Mouse (Mus musculus) forebrain, postnatal 0 days (tissue): Measurements from ENCODE around the gene Snn. TPM values are rescaled to one million over a fixed set of nuclear protein-coding genes. Genes with fewer than 3 reads are reported as not detected.

Experiments used
- ATAC-seq: fragments of 200-750 bp; cut with Nextera tagmentation; 2 replicates; pipeline ENCODE4 v1.8.0; 2017; ENCODE audit warnings: mild to moderate bottlenecking, moderate library complexity
- DNase-seq: peaks from one replicate; pipeline ENCODE4 v3.0.0-alpha.2; 2015
- H3K27ac ChIP-seq: fragments of 300-500 bp; sonication (generic); 2 replicates; pipeline ENCODE4 v1.5.1; 2014; ENCODE audit warnings: low read depth, mild to moderate bottlenecking, antibody characterized with exemption, low read length, moderate library complexity, mixed read lengths
- H3K27me3 ChIP-seq: fragments of 300-500 bp; sonication (generic); 2 replicates; pipeline ENCODE4 v1.6.1; 2014; ENCODE audit warnings: mild to moderate bottlenecking, low read length, mixed read lengths; ENCODE audit not compliant: insufficient read depth
- H3K36me3 ChIP-seq: fragments of 300-500 bp; sonication (generic); 2 replicates; pipeline ENCODE4 v1.6.1; 2014; ENCODE audit warnings: mild to moderate bottlenecking, moderate library complexity; ENCODE audit not compliant: insufficient read depth
- H3K4me1 ChIP-seq: fragments of 300-500 bp; sonication (generic); 2 replicates; pipeline ENCODE4 v1.6.1; 2014; ENCODE audit warnings: antibody characterized with exemption; ENCODE audit not compliant: insufficient read depth
- H3K4me2 ChIP-seq: fragments of 300-500 bp; sonication (generic); 2 replicates; pipeline ENCODE4 v1.6.1; 2014; ENCODE audit warnings: low read depth, mild to moderate bottlenecking, moderate library complexity
- H3K4me3 ChIP-seq: fragments of 300-500 bp; sonication (generic); 2 replicates; pipeline ENCODE4 v1.5.1; 2014; ENCODE audit warnings: low read depth, low read length, mixed read lengths
- H3K9ac ChIP-seq: fragments of 300-500 bp; sonication (generic); 2 replicates; pipeline ENCODE4 v1.6.1; 2014; ENCODE audit warnings: mild to moderate bottlenecking
- H3K9me3 ChIP-seq: fragments of 300-500 bp; sonication (generic); 2 replicates; pipeline ENCODE4 v1.6.1; 2016; ENCODE audit warnings: low read length
- CTCF ChIP-seq: sonication (generic); IDR thresholded peaks from 2 replicates; pipeline ENCODE4 v1.5.1; 2016; ENCODE audit warnings: antibody characterized with exemption, control low read depth, low read depth
- WGBS: fragments of 180-500 bp; shearing (Covaris S2); extraction: QIAGEN DNeasy Blood & Tissue Kit; methylation state at CpG from one replicate; pipeline ENCODE4 v1.1.7; 2014; 5-methylcytosine and 5-hydroxymethylcytosine counted together
- polyA plus RNA-seq: library from polyadenylated mRNA; unstranded; fragments of >200 nt; fragmentation: Nextera tagmentation; extraction: Ambion mirVana; gene quantifications from 2 replicates; pipeline ENCODE4 v1.2.1, GENCODE M21; 2015
- total RNA-seq: library from RNA; depleted of rRNA; stranded (reverse); fragments of >200 nt; gene quantifications from 2 replicates; pipeline ENCODE4 v1.2.3, GENCODE M21; 2014; rRNA removed

The Snn gene
- total and polyA plus RNA-seq, 2 experiments from 2014 or later = 179 to 324 TPM

GRCm38 (mm10) chr16:11097301-11097700 is 36.6 kb downstream of the Snn start:
- Histone ChIP-seq H3K9me3 (no peaks in the 10 kb centered on the region), H3K27ac (no peak overlapping the region), H3K27me3 (no peaks in the 10 kb centered on the region), H3K9ac (no peak overlapping the region), H3K36me3 (0 out of 2 replicates have a peak, but pooled peaks cover 13% of the 10 kb centered on the region), H3K4me3 (no peak overlapping the region), H3K4me1 (no peaks in the 10 kb centered on the region), H3K4me2 (no peak overlapping the region)
- ATAC-seq (no peak), DNase-seq (no peak)
- WGBS = 72% methylated on average over 3 of the region's 3 CpGs
- TF ChIP-seq CTCF = no peak

GRCm38 (mm10) chr16:11104905-11105304 is 44.2 kb downstream of the Snn start:
- Histone ChIP-seq H3K36me3 (peaks cover 14% of the 10 kb centered on the region; the same call in 1 of the 2 replicates), H3K9ac (no peak overlapping the region), H3K4me2 (no peak overlapping the region), H3K27ac (no peak overlapping the region), H3K9me3 (no peaks in the 10 kb centered on the region), H3K4me3 (no peak overlapping the region), H3K4me1 (no peaks in the 10 kb centered on the region), H3K27me3 (no peaks in the 10 kb centered on the region)
- WGBS = 81% methylated on average over 1 of the region's 1 CpGs
- ATAC-seq (no peak), DNase-seq (no peak)
- TF ChIP-seq CTCF = no peak

GRCm38 (mm10) chr16:11109198-11109740 is 48.5 kb downstream of the Snn start:
- Histone ChIP-seq H3K4me3 (no peak overlapping the region), H3K27me3 (no peaks in the 10 kb centered on the region), H3K9ac (no peak overlapping the region), H3K4me2 (no peak overlapping the region), H3K4me1 (no peaks in the 10 kb centered on the region), H3K36me3 (0 out of 2 replicates have a peak, but pooled peaks cover 3% of the 10 kb centered on the region), H3K9me3 (no peaks in the 10 kb centered on the region), H3K27ac (no peak overlapping the region)
- 72% methylated on average over 4 of the region's 4 CpGs for WGBS
- TF ChIP-seq CTCF = peak; percentile 83
- no peak for ATAC-seq
- peak; percentile 46 for DNase-seq

GRCm38 (mm10) chr16:11122625-11123024 is 61.9 kb downstream of the Snn start:
- Histone ChIP-seq H3K27ac (no peak overlapping the region), H3K9ac (no peak overlapping the region), H3K27me3 (no peaks in the 10 kb centered on the region), H3K4me3 (no peak overlapping the region), H3K9me3 (no peaks in the 10 kb centered on the region), H3K4me2 (no peak overlapping the region), H3K4me1 (no peaks in the 10 kb centered on the region), H3K36me3 (peaks cover 37% of the 10 kb centered on the region)
- WGBS = 90% methylated on average over 2 of the region's 2 CpGs
- TF ChIP-seq CTCF = no peak
- DNase-seq (no peak), ATAC-seq (no peak)

- ATAC-seq = no peak
- Histone ChIP-seq H3K27me3 (no peaks in the 10 kb centered on the region), H3K4me3 (no peak overlapping the region), H3K4me1 (no peaks in the 10 kb centered on the region), H3K9me3 (no peaks in the 10 kb centered on the region), H3K27ac (no peak overlapping the region), H3K9ac (no peak overlapping the region), H3K36me3 (peaks cover 44% of the 10 kb centered on the region), H3K4me2 (no peak overlapping the region)
- no peak for TF ChIP-seq CTCF
- DNase-seq = no peak
- 91% methylated on average over 1 of the region's 1 CpGs for WGBS
These were observed 63.4 kb downstream of the Snn start for GRCm38 (mm10) chr16:11124110-11124509.

Other genes starting within 250 kb of the Snn start
- gene Gm11172, start 248.0 kb upstream of the Snn start, total RNA-seq = not detected in 2 replicates
- gene Gm11172, start 248.0 kb upstream of the Snn start, polyA plus RNA-seq = not detected in 2 replicates
- gene Rmi2, start 225.9 kb upstream of the Snn start, total RNA-seq = 0.69 and 0.76 TPM in 2 replicates
- gene Rmi2, start 225.9 kb upstream of the Snn start, polyA plus RNA-seq = 0.30 and 0.35 TPM in 2 replicates
- gene Litaf, start 5.2 kb downstream of the Snn start, total RNA-seq = 11.4 and 16.9 TPM in 2 replicates
- gene Litaf, start 5.2 kb downstream of the Snn start, polyA plus RNA-seq = 20.7 and 24.0 TPM in 2 replicates
- 40.5 and 43.8 TPM in 2 replicates for gene Txndc11, start 73.7 kb downstream of the Snn start, total RNA-seq
- 26.8 and 29.9 TPM in 2 replicates for gene Txndc11, start 73.7 kb downstream of the Snn start, polyA plus RNA-seq
- 61.7 and 76.6 TPM in 2 replicates for gene Zc3h7a, start 115.4 kb downstream of the Snn start, total RNA-seq
- 20.3 and 32.2 TPM in 2 replicates for gene Zc3h7a, start 115.4 kb downstream of the Snn start, polyA plus RNA-seq
- 96.1 and 96.3 TPM in 2 replicates for gene Rsl1d1, start 142.4 kb downstream of the Snn start, total RNA-seq
- 157 and 175 TPM in 2 replicates for gene Rsl1d1, start 142.4 kb downstream of the Snn start, polyA plus RNA-seq
- gene Gspt1, start 193.4 kb downstream of the Snn start, total RNA-seq = 70.2 and 74.7 TPM in 2 replicates
- 37.8 and 46.9 TPM in 2 replicates for gene Gspt1, start 193.4 kb downstream of the Snn start, polyA plus RNA-seq